Mouse (Mus musculus) cerebellum, adult 8-10 months (tissue): Measurements from ENCODE around the gene Psmd14.

Experiments
- DNase-seq: peaks from one replicate; pipeline ENCODE4 v3.0.0; 2022

Gene Psmd14

GRCm38 (mm10) chr2:61711108-61712040 is at the start of gene Psmd14:
Gene Psmd14, plus strand, starts transcription at chr2:61711694.
- DNase-seq = peak; percentile 84

GRCm38 (mm10) chr2:61662833-61663232 is 48.7 kb upstream of the Psmd14 start:
- no peak for DNase-seq

GRCm38 (mm10) chr2:61663573-61664241 is 47.8 kb upstream of the Psmd14 start:
- DNase-seq = no peak

- DNase-seq = no peak
These were observed 44.1 kb upstream of the Psmd14 start for GRCm38 (mm10) chr2:61667420-61667819.

- DNase-seq = peak; percentile 56
These were observed 43.2 kb upstream of the Psmd14 start for GRCm38 (mm10) chr2:61668260-61668659.

GRCm38 (mm10) chr2:61674555-61674954 is 36.9 kb upstream of the Psmd14 start:
- no peak for DNase-seq

- DNase-seq = no peak
These were observed 29.9 kb upstream of the Psmd14 start for GRCm38 (mm10) chr2:61681572-61681971.

- no peak for DNase-seq
These were observed 25.0 kb upstream of the Psmd14 start for GRCm38 (mm10) chr2:61686533-61686932.

GRCm38 (mm10) chr2:61689086-61689485 is 22.4 kb upstream of the Psmd14 start:
- DNase-seq = no peak

GRCm38 (mm10) chr2:61709570-61709969 is 1.9 kb upstream of the Psmd14 start:
- DNase-seq = no peak

- no peak for DNase-seq
These were observed 1.0 kb downstream of the Psmd14 start for GRCm38 (mm10) chr2:61712526-61712925.

GRCm38 (mm10) chr2:61722401-61722982 is 11.0 kb downstream of the Psmd14 start:
- no peak for DNase-seq

- no peak for DNase-seq
These were observed 21.4 kb downstream of the Psmd14 start for GRCm38 (mm10) chr2:61732802-61733486.

GRCm38 (mm10) chr2:61734175-61734574 is 22.7 kb downstream of the Psmd14 start:
- DNase-seq = no peak

GRCm38 (mm10) chr2:61746051-61746450 is 34.6 kb downstream of the Psmd14 start:
- DNase-seq = no peak

- no peak for DNase-seq
These were observed 35.1 kb downstream of the Psmd14 start for GRCm38 (mm10) chr2:61746580-61746979.

GRCm38 (mm10) chr2:61747411-61747810 is 35.9 kb downstream of the Psmd14 start:
- DNase-seq = no peak

- no peak for DNase-seq
These were observed 39.2 kb downstream of the Psmd14 start for GRCm38 (mm10) chr2:61750702-61751101.

GRCm38 (mm10) chr2:61751286-61751685 is 39.8 kb downstream of the Psmd14 start:
- no peak for DNase-seq

- DNase-seq = no peak
These were observed 40.9 kb downstream of the Psmd14 start for GRCm38 (mm10) chr2:61752362-61752761.

- DNase-seq = no peak
These were observed 43.5 kb downstream of the Psmd14 start for GRCm38 (mm10) chr2:61754989-61755388.

GRCm38 (mm10) chr2:61759234-61759855 is 47.9 kb downstream of the Psmd14 start:
- DNase-seq = no peak

GRCm38 (mm10) chr2:61760044-61760443 is 48.5 kb downstream of the Psmd14 start:
- DNase-seq = no peak
